Mouse (Mus musculus) bone marrow macrophage, adult 2 months (primary cell): ENCODE measurements around the gene Fancc.

Experiments
- CTCF ChIP-seq: IDR thresholded peaks from 2 replicates; pipeline ENCODE4 v1.5.1; 2012; ENCODE audit warnings: low read depth, mild to moderate bottlenecking, low read length, moderate library complexity
- POLR2A ChIP-seq: IDR thresholded peaks from 2 replicates; pipeline ENCODE4 v1.6.1; 2012; ENCODE audit warnings: mild to moderate bottlenecking, low read depth, low read length, borderline replicate concordance

GRCm38 (mm10) chr13:63273859-63274258, 223.2 kb downstream of the Fancc start:
- TF ChIP-seq CTCF: no peak
- TF ChIP-seq POLR2A: no peak
